Mouse (Mus musculus): ENCODE data around the gene Pou1f1.

- no peak for TF ChIP-seq CTCF (IDR thresholded peaks at IDR 0.05; ENCODE audit: borderline replicate concordance, insufficient read depth, low read length)
- TF ChIP-seq POLR2A (IDR thresholded peaks at IDR 0.05; ENCODE audit: low read depth, low read length): no peak
These were observed 48.5 kb downstream of the Pou1f1 start for GRCm38 (mm10) chr16:65568853-65569252.

Data from embryonic fibroblast, embryonic 13.5 days (primary cell).